Mouse (Mus musculus) forebrain, embryonic 11.5 days (tissue): ENCODE measurements at regions not wholly inside any gene's neighbourhood (a gene's known extent, or its start where the extent isn't known, plus 50 kb on each side); places are given as distances from the start of the nearest gene placed in this dataset.

ENCODE experiments used
- ATAC-seq: fragments of 200-750 bp; cut with Nextera tagmentation; replicated peaks from 2 replicates; pipeline ENCODE4 v1.8.0; 2017; ENCODE audit warnings: moderate TSS enrichment; ENCODE audit not compliant: low FRiP score
- DNase-seq: peaks from one replicate; pipeline ENCODE4 v3.0.0-alpha.2; 2017; ENCODE audit warnings: low spot score
- H3K27ac ChIP-seq: fragments of 300-500 bp; sonication (generic); 2 replicates; pipeline ENCODE4 v1.5.1; 2014; ENCODE audit warnings: low read depth, low read length
- H3K27me3 ChIP-seq: fragments of 300-500 bp; sonication (generic); 2 replicates; pipeline ENCODE4 v1.6.1; 2014; ENCODE audit warnings: mild to moderate bottlenecking, low read length, mixed read lengths; ENCODE audit not compliant: control insufficient read depth, insufficient read depth
- H3K36me3 ChIP-seq: fragments of 300-500 bp; sonication (generic); 2 replicates; pipeline ENCODE4 v1.6.1; 2014; ENCODE audit warnings: mild to moderate bottlenecking, low read length, moderate library complexity, mixed read lengths; ENCODE audit not compliant: control insufficient read depth, insufficient read depth
- H3K4me1 ChIP-seq: fragments of 300-500 bp; sonication (generic); replicated peaks from 2 replicates; pipeline ENCODE4 v1.6.1; 2014; ENCODE audit warnings: low read length, mixed read lengths; ENCODE audit not compliant: control insufficient read depth, insufficient read depth
- H3K4me2 ChIP-seq: fragments of 300-500 bp; sonication (generic); 2 replicates; pipeline ENCODE4 v1.6.1; 2014; ENCODE audit warnings: low read depth, mild to moderate bottlenecking, low read length, moderate library complexity, mixed read lengths; ENCODE audit not compliant: severe bottlenecking
- H3K4me3 ChIP-seq: fragments of 300-500 bp; sonication (generic); 2 replicates; pipeline ENCODE4 v1.5.1; 2014; ENCODE audit warnings: low read depth, low read length
- H3K9ac ChIP-seq: fragments of 300-500 bp; sonication (generic); 2 replicates; pipeline ENCODE4 v1.6.1; 2014; ENCODE audit warnings: low read length
- H3K9me3 ChIP-seq: fragments of 300-500 bp; sonication (generic); 2 replicates; pipeline ENCODE4 v1.6.1; 2016; ENCODE audit warnings: low read length, mixed read lengths; ENCODE audit not compliant: control insufficient read depth
- WGBS: fragments of 180-500 bp; shearing (Covaris S2); extraction: QIAGEN DNeasy Blood & Tissue Kit; methylation state at CpG from one replicate; pipeline ENCODE4 v1.1.7; 2014; 5-methylcytosine and 5-hydroxymethylcytosine counted together

- Histone ChIP-seq H3K9ac (no peak overlapping the region), H3K9me3 (no peaks in the 10 kb centered on the region), H3K4me3 (no peak overlapping the region), H3K27me3 (no peaks in the 10 kb centered on the region), H3K27ac (no peak overlapping the region), H3K4me1 (no peaks in the 10 kb centered on the region), H3K4me2 (no peak overlapping the region), H3K36me3 (no peaks in the 10 kb centered on the region)
- DNase-seq (no peak), ATAC-seq (no peak)
These were observed 54.7 kb downstream of the Spry2 start for GRCm38 (mm10) chr14:105841888-105842287.

GRCm38 (mm10) chr14:105837533-105837932 lies 59.1 kb downstream of the Spry2 start:
- 91% methylated on average over 3 of the region's 3 CpGs for WGBS
- no peaks in the 10 kb centered on the region for H3K4me1 ChIP-seq
- H3K9ac ChIP-seq, result no peak overlapping the region
- no peak for ATAC-seq
- H3K27me3 ChIP-seq, result no peaks in the 10 kb centered on the region
- no peak for DNase-seq
- no peak overlapping the region for H3K4me2 ChIP-seq
- H3K4me3 ChIP-seq, result no peak overlapping the region
- no peak overlapping the region for H3K27ac ChIP-seq
- no peaks in the 10 kb centered on the region for H3K9me3 ChIP-seq
- H3K36me3 ChIP-seq, result no peaks in the 10 kb centered on the region

GRCm38 (mm10) chr14:105830701-105831100 lies 65.9 kb downstream of the Spry2 start:
- no peaks in the 10 kb centered on the region for H3K36me3 ChIP-seq
- no peak overlapping the region for H3K4me2 ChIP-seq
- H3K4me1 ChIP-seq, result no peaks in the 10 kb centered on the region
- DNase-seq (no peak), ATAC-seq (no peak)
- H3K9ac ChIP-seq, result no peak overlapping the region
- H3K4me3 ChIP-seq, result no peak overlapping the region
- no peaks in the 10 kb centered on the region for H3K9me3 ChIP-seq
- 93% methylated on average over 12 of the region's 12 CpGs for WGBS
- H3K27me3 ChIP-seq, result no peaks in the 10 kb centered on the region
- no peak overlapping the region for H3K27ac ChIP-seq

GRCm38 (mm10) chr14:105830301-105830700 lies 66.3 kb downstream of the Spry2 start:
- H3K4me3 ChIP-seq, result no peak overlapping the region
- H3K27ac ChIP-seq, result no peak overlapping the region
- H3K36me3 ChIP-seq, result no peaks in the 10 kb centered on the region
- no peaks in the 10 kb centered on the region for H3K4me1 ChIP-seq
- no peak overlapping the region for H3K4me2 ChIP-seq
- no peak overlapping the region for H3K9ac ChIP-seq
- no peaks in the 10 kb centered on the region for H3K9me3 ChIP-seq
- no peaks in the 10 kb centered on the region for H3K27me3 ChIP-seq
- ATAC-seq (no peak), DNase-seq (no peak)
- 80% methylated on average over 4 of the region's 4 CpGs for WGBS

GRCm38 (mm10) chr14:105823129-105823528 lies 73.5 kb downstream of the Spry2 start:
- ATAC-seq, result no peak
- Histone ChIP-seq H3K4me2 (no peak overlapping the region), H3K36me3 (no peaks in the 10 kb centered on the region), H3K27ac (no peak overlapping the region), H3K9ac (no peak overlapping the region), H3K9me3 (no peaks in the 10 kb centered on the region), H3K4me3 (no peak overlapping the region), H3K27me3 (no peaks in the 10 kb centered on the region), H3K4me1 (no peaks in the 10 kb centered on the region)
- DNase-seq, result no peak
- 85% methylated on average over 8 of the region's 8 CpGs for WGBS

GRCm38 (mm10) chr14:105822653-105823052 lies 74.0 kb downstream of the Spry2 start:
- Histone ChIP-seq H3K4me2 (no peak overlapping the region), H3K4me3 (no peak overlapping the region), H3K9ac (no peak overlapping the region), H3K27ac (no peak overlapping the region), H3K9me3 (no peaks in the 10 kb centered on the region), H3K36me3 (no peaks in the 10 kb centered on the region), H3K4me1 (no peaks in the 10 kb centered on the region), H3K27me3 (no peaks in the 10 kb centered on the region)
- 90% methylated on average over 9 of the region's 9 CpGs for WGBS
- no peak for DNase-seq
- no peak for ATAC-seq

GRCm38 (mm10) chr14:105819534-105819933 lies 77.1 kb downstream of the Spry2 start:
- H3K27ac ChIP-seq, result no peak overlapping the region
- ATAC-seq (no peak), DNase-seq (no peak)
- no peak overlapping the region for H3K4me2 ChIP-seq
- no peaks in the 10 kb centered on the region for H3K36me3 ChIP-seq
- no peaks in the 10 kb centered on the region for H3K9me3 ChIP-seq
- no peak overlapping the region for H3K9ac ChIP-seq
- no peaks in the 10 kb centered on the region for H3K27me3 ChIP-seq
- no peak overlapping the region for H3K4me3 ChIP-seq
- WGBS, result 93% methylated on average over 2 of the region's 2 CpGs
- H3K4me1 ChIP-seq, result no peaks in the 10 kb centered on the region; the same call in 1 of the 2 replicates

- WGBS, result 94% methylated on average over 3 of the region's 3 CpGs
- Histone ChIP-seq H3K4me2 (no peak overlapping the region), H3K4me1 (no peaks in the 10 kb centered on the region; the same call in 1 of the 2 replicates), H3K9ac (no peak overlapping the region), H3K4me3 (no peak overlapping the region), H3K27me3 (no peaks in the 10 kb centered on the region; the same call in 1 of the 2 replicates), H3K36me3 (no peaks in the 10 kb centered on the region), H3K27ac (no peak overlapping the region), H3K9me3 (no peaks in the 10 kb centered on the region)
- DNase-seq (no peak), ATAC-seq (no peak)
These were observed 77.8 kb downstream of the Spry2 start for GRCm38 (mm10) chr14:105818841-105819240.

GRCm38 (mm10) chr14:105817481-105817880 lies 79.1 kb downstream of the Spry2 start:
- no peaks in the 10 kb centered on the region; the same call in 1 of the 2 replicates for H3K4me1 ChIP-seq
- no peaks in the 10 kb centered on the region for H3K36me3 ChIP-seq
- no peak for ATAC-seq
- WGBS, result 93% methylated on average over 6 of the region's 6 CpGs
- H3K4me2 ChIP-seq, result no peak overlapping the region
- no peak overlapping the region for H3K9ac ChIP-seq
- H3K27ac ChIP-seq, result no peak overlapping the region
- H3K4me3 ChIP-seq, result no peak overlapping the region
- H3K27me3 ChIP-seq, result no peaks in the 10 kb centered on the region; the same call in 1 of the 2 replicates
- DNase-seq, result no peak
- H3K9me3 ChIP-seq, result no peaks in the 10 kb centered on the region
